Mouse (Mus musculus) stomach, postnatal 0 days (tissue): ENCODE measurements at regions not wholly inside any gene's neighbourhood (a gene's known extent, or its start where the extent isn't known, plus 50 kb on each side); places are given as distances from the start of the nearest gene placed in this dataset.

Experiments used
- ATAC-seq: fragments of 200-750 bp; cut with Nextera tagmentation; 2 replicates; pipeline ENCODE4 v1.8.0; 2017; ENCODE audit not compliant: low FRiP score, low TSS enrichment
- DNase-seq: peaks from one replicate; pipeline ENCODE4 v3.0.0-alpha.2; 2016; ENCODE audit warnings: low spot score
- H3K27ac ChIP-seq: fragments of 300-500 bp; sonication (generic); replicated peaks from 2 replicates; pipeline ENCODE4 v1.5.1; 2014; ENCODE audit warnings: mild to moderate bottlenecking, control low read depth
- H3K27me3 ChIP-seq: fragments of 300-500 bp; sonication (generic); 2 replicates; pipeline ENCODE4 v1.6.1; 2014; ENCODE audit warnings: low read length; ENCODE audit not compliant: control insufficient read depth, insufficient read depth
- H3K36me3 ChIP-seq: fragments of 300-500 bp; sonication (generic); 2 replicates; pipeline ENCODE4 v1.6.1; 2014; ENCODE audit warnings: low read length, mixed read lengths; ENCODE audit not compliant: control insufficient read depth, insufficient read depth
- H3K4me1 ChIP-seq: fragments of 300-500 bp; sonication (generic); replicated peaks from 2 replicates; pipeline ENCODE4 v1.6.1; 2014; ENCODE audit warnings: antibody characterized with exemption; ENCODE audit not compliant: control insufficient read depth, insufficient read depth
- H3K4me2 ChIP-seq: fragments of 300-500 bp; sonication (generic); replicated peaks from 2 replicates; pipeline ENCODE4 v1.6.1; 2014; ENCODE audit warnings: low read depth, mild to moderate bottlenecking, control low read depth, moderate library complexity
- H3K4me3 ChIP-seq: fragments of 300-500 bp; sonication (generic); 2 replicates; pipeline ENCODE4 v1.5.1; 2014; ENCODE audit warnings: low read depth, low read length, control low read depth
- H3K9ac ChIP-seq: fragments of 300-500 bp; sonication (generic); 2 replicates; pipeline ENCODE4 v1.6.1; 2014; ENCODE audit warnings: mild to moderate bottlenecking, low read length, control low read depth, mixed read lengths
- H3K9me3 ChIP-seq: fragments of 300-500 bp; sonication (generic); 2 replicates; pipeline ENCODE4 v1.6.1; 2016; ENCODE audit warnings: low read length; ENCODE audit not compliant: control insufficient read depth
- CTCF ChIP-seq: IDR thresholded peaks from 2 replicates; pipeline ENCODE4 v1.5.1; 2016; ENCODE audit warnings: antibody characterized with exemption, low read depth, mild to moderate bottlenecking, moderate library complexity
- EP300 ChIP-seq: optimal IDR thresholded peaks from 2 replicates; pipeline ENCODE3; 2016; ENCODE audit warnings: antibody characterized with exemption
- WGBS: fragments of 180-500 bp; shearing (Covaris S2); extraction: QIAGEN DNeasy Blood & Tissue Kit; methylation state at CpG from one replicate; pipeline ENCODE4 v1.1.7; 2014; 5-methylcytosine and 5-hydroxymethylcytosine counted together

DNA sequence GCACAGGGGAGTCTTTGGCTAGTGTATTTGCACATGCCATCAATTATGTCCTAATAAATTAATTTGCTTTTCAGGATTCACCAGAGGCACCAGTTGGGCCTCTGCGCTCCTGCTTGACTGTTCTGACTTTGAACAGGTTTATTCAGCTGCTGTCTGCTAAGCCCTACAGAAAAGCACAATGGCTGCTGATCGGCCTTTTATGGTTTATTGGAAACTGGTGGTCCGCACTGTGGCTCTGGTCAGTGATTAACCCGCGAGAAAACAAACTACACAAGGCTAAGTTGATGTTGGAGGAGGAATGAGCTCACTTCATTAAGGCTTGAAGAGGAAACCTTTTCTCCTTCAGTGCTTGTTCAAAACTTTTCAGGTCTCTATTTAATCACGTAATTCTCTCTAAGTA lies 208.4 kb upstream of the Gpr101 start:
- H3K4me1 ChIP-seq = no peaks in the 10 kb centered on the region
- 64% methylated on average over 6 of the region's 6 CpGs for WGBS
- H3K36me3 ChIP-seq = no peaks in the 10 kb centered on the region
- H3K27ac ChIP-seq = no peak overlapping the region
- no peaks in the 10 kb centered on the region for H3K27me3 ChIP-seq
- H3K4me3 ChIP-seq = no peak overlapping the region
- H3K9me3 ChIP-seq = no peaks in the 10 kb centered on the region
- no peak for TF ChIP-seq EP300
- TF ChIP-seq CTCF = no peak
- no peak for ATAC-seq
- no peak overlapping the region for H3K4me2 ChIP-seq
- DNase-seq = no peak
- no peak overlapping the region for H3K9ac ChIP-seq

DNA sequence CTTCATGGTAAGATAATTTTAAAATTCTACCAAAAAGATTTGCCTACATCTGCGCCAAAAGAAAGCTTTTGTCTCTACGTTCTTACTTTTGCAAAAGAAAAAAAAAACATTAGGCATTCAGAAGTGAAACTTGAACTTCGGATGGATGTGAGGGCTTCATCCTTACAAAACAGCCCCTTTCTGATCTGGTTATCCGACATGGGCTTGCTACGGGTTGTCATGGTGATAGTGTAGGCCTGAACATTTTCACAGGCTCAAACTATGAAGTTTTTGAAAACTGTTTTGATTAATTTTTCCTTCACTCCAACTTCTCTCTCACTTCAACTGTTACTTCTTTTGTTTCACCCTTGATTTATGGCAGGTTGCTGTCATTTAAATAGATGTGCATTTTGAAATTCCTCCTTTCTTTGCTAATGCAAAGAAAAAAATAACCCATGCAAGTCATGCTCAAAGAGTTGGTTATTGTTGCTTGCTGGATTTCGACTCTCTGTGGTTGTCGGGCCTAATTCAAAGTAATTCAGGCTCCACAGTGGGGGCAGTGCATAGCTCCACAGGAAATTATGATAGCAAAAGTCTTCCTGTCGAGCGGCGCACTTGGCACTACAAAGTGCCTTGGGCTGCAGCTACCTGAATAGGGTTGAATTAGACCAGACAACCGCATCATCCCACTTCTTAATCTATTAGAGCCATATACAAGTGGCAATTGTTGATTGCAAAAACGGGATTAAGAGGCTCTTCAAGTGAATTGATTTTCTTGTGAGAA lies 205.7 kb upstream of the Gpr101 start:
- WGBS = 70% methylated on average over 12 of the region's 12 CpGs
- no peak overlapping the region for H3K4me2 ChIP-seq

DNA sequence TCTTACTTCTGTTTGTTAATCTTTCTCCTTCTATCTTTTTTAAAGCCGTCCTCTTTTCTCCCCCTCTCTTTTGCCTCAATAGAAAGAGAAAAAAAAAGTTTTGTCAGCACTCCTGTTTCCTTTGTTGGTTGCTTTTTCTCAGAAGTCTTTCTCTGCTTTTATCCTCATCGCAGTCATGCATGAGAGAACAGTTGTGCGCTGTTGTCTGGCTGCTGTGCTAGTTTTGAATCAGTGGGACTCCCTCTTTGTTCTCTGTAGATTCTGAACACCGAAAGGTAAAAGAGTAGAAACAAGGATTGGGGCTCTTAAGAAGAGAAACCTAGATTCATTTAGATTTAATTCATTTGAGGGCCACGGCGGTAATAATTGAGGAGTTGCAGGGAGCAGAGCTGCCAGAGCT lies 204.9 kb upstream of the Gpr101 start:
- H3K27me3 ChIP-seq = no peaks in the 10 kb centered on the region
- DNase-seq (no peak), ATAC-seq (no peak)
- no peaks in the 10 kb centered on the region for H3K36me3 ChIP-seq
- no peak overlapping the region for H3K4me2 ChIP-seq
- H3K4me1 ChIP-seq = no peaks in the 10 kb centered on the region
- no peak overlapping the region for H3K4me3 ChIP-seq
- no peaks in the 10 kb centered on the region for H3K9me3 ChIP-seq
- H3K27ac ChIP-seq = no peak overlapping the region
- WGBS = 72% methylated on average over 6 of the region's 6 CpGs
- H3K9ac ChIP-seq = no peak overlapping the region
- TF ChIP-seq CTCF (no peak), EP300 (no peak)

More for the DNA sequence above, 205.7 kb upstream of the Gpr101 start:
- DNase-seq (no peak), ATAC-seq (no peak)
- Histone ChIP-seq H3K9ac (no peak overlapping the region), H3K4me3 (no peak overlapping the region), H3K9me3 (no peaks in the 10 kb centered on the region), H3K27me3 (no peaks in the 10 kb centered on the region), H3K36me3 (no peaks in the 10 kb centered on the region), H3K27ac (no peak overlapping the region), H3K4me1 (no peaks in the 10 kb centered on the region)
- TF ChIP-seq CTCF = no peak
- TF ChIP-seq EP300 = no peak

DNA sequence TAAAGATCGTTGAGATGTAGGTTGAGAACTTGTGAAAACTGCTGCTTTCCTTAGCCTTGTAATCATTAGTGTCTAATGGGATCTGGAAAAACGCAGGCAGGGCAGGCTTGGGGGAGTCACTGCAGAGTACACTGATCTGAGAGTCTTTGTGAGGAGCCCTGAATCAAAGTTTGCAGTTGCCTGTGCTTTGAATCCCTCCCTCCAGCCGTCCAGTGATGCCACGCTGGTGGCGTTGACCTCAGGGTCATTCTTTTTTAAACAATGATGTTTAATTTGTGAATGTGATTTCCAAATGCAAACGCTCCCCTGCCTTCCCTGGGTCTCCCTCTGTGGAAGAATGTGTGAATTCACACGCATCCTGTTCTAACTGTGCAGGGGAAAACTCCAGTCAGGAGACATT lies 204.4 kb upstream of the Gpr101 start:
- no peak overlapping the region for H3K27ac ChIP-seq
- ATAC-seq = no peak
- TF ChIP-seq EP300 (no peak), CTCF (no peak)
- no peaks in the 10 kb centered on the region for H3K9me3 ChIP-seq
- no peaks in the 10 kb centered on the region for H3K4me1 ChIP-seq
- H3K9ac ChIP-seq = no peak overlapping the region
- H3K4me2 ChIP-seq = no peak overlapping the region
- no peak for DNase-seq
- 30% methylated on average over 7 of the region's 7 CpGs for WGBS
- no peak overlapping the region for H3K4me3 ChIP-seq
- H3K36me3 ChIP-seq = no peaks in the 10 kb centered on the region
- no peaks in the 10 kb centered on the region for H3K27me3 ChIP-seq

DNA sequence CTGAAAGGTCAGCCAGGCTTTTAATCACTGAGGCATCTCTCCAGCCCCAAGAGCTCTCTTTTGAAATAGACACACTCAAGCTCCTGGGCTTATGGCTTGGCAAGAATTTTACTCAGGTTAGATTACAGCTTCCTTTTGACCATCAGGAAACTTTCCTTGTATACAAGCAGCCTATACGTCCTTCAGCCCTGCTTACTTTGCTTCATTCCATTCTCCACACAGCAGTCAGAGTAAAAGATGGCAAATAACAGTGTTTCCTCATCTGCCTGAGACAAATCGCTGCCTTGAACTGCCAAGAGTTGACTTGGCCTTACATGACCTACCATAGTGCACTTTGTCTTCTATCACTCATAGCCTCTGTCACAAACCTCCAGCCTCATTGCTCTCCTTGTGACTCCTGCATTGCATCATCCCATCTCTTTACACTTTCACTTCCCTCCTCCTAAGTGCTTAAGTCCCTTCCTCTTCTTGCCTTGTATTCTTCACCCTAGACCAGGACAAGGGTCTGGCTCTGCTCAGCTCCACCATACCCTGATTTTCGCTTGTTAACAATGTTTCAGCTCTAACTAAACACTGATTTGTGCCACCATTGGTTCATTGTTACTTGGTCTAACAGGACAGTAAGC lies 203.2 kb upstream of the Gpr101 start:
- ATAC-seq (no peak), DNase-seq (no peak)
- WGBS = 47% methylated on average over 3 of the region's 3 CpGs
- H3K4me3 ChIP-seq = no peak overlapping the region
- H3K9me3 ChIP-seq = no peaks in the 10 kb centered on the region
- TF ChIP-seq CTCF (no peak), EP300 (no peak)
- no peaks in the 10 kb centered on the region for H3K36me3 ChIP-seq
- H3K27ac ChIP-seq = no peak overlapping the region
- H3K4me1 ChIP-seq = no peaks in the 10 kb centered on the region
- H3K4me2 ChIP-seq = no peak overlapping the region
- no peaks in the 10 kb centered on the region for H3K27me3 ChIP-seq
- H3K9ac ChIP-seq = no peak overlapping the region

DNA sequence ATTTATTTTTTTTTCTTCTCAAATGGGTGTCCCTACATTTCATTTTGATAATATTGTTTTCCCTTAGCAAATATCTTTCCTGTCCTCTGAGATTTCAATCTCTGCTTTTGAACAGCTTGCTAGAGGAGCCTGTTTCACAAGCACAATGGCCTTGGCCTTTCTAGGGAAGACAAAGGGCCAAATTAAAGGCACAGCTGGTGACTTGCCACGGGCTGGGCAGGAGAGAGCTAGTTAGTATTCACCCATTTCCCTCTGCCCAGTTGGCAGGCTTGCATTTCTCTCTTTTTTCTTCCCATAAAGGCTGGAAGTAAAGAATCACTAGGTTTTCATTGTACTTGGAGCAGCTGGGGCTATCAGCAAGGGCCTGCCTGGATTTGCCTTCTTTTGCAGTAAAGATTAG lies 188.9 kb upstream of the Gpr101 start:
- no peak overlapping the region for H3K4me3 ChIP-seq
- DNase-seq = no peak
- no peaks in the 10 kb centered on the region for H3K27me3 ChIP-seq
- H3K4me2 ChIP-seq = no peak overlapping the region
- ATAC-seq = no peak
- WGBS = 24% methylated on average over 1 of the region's 1 CpGs
- H3K9ac ChIP-seq = no peak overlapping the region
- no peaks in the 10 kb centered on the region for H3K9me3 ChIP-seq
- H3K27ac ChIP-seq = no peak overlapping the region
- no peaks in the 10 kb centered on the region for H3K4me1 ChIP-seq
- H3K36me3 ChIP-seq = no peaks in the 10 kb centered on the region
- TF ChIP-seq CTCF = no peak
- no peak for TF ChIP-seq EP300
